Mouse (Mus musculus) adrenal gland, adult 2 months (tissue): ENCODE results near the gene A1cf. TPM values are rescaled to one million over a fixed set of nuclear protein-coding genes. Genes with fewer than 3 reads are reported as not detected.

Experiments used
- DNase-seq: peaks from one replicate; pipeline ENCODE4 v3.0.0; 2021
- polyA plus RNA-seq: library from polyadenylated mRNA; depleted of rRNA; stranded (reverse); fragments of >200 nt; gene quantifications from 2 replicates; pipeline ENCODE4 v1.2.3, GENCODE M21; 2012; rRNA removed
- total RNA-seq, 2 experiments: library from RNA; stranded (reverse); gene quantifications; 2 replicates each; pipeline ENCODE4 v1.2.3; 2021

The A1cf gene
- total and polyA plus RNA-seq, 3 experiments: 0.03 to 0.26 TPM; not detected in 1

GRCm38 (mm10) chr19:31953799-31954198, 85.2 kb downstream of the A1cf start:
- DNase-seq: no peak

DNA sequence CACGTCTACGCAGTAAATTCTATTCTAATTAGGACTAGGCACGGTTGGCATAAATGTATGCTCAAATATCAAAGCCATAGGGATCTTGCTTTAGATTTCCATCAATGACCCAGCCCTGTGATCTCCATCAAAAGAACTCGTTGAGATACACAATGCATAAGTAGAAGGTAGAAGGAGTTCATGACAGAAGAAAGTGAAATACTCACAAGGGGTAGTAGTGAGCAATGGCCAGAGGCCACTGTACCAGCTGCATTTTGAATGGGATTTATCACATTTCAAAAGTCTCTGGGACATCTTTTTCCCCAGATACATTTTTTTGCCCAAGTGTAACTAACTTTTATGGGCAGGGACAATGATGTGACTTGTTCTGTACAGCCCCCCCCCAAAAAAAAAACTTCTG, 85.7 kb downstream of the A1cf start:
- DNase-seq: no peak

DNA sequence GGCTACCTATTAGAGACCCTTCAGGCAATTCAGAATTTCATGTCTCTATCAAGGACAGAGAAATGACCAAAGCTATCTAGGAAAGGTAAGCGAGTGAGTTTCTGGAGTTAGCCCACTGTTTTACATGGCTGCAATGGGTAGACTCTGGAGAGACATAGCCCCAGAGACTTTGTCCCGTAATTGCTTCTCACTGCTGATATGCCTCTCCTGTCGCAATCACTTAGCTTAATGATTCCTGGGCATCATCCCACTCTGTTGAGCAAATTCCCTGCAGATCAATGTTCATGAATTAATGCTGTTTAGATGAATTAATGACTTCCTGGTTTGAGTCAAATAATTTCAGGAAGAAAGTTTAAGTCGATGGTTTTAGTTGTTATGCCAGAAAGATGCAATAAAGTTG, 86.1 kb downstream of the A1cf start:
- no peak for DNase-seq

- no peak for DNase-seq
These were observed 87.8 kb downstream of the A1cf start for GRCm38 (mm10) chr19:31956359-31956758.

GRCm38 (mm10) chr19:31960434-31960833, 91.9 kb downstream of the A1cf start:
- no peak for DNase-seq

DNA sequence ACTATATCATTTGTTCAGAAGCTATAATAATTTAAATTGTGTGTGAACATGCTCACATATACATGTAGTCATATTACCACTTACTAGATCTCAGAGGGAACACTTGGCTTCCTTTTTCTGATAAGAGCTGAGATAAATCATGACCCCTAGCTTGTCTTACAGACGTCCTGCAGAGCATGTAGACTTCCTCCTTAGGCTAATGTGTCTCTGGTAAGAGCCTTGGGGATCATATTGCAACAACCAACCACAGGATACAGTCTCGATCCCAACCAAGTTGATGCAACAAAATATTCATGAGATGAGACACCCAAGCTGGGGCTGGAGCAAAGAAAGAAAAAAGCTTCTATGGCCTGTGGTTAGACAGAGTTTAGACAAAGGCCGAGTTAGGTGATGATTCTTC, 94.6 kb downstream of the A1cf start:
- no peak for DNase-seq

DNA sequence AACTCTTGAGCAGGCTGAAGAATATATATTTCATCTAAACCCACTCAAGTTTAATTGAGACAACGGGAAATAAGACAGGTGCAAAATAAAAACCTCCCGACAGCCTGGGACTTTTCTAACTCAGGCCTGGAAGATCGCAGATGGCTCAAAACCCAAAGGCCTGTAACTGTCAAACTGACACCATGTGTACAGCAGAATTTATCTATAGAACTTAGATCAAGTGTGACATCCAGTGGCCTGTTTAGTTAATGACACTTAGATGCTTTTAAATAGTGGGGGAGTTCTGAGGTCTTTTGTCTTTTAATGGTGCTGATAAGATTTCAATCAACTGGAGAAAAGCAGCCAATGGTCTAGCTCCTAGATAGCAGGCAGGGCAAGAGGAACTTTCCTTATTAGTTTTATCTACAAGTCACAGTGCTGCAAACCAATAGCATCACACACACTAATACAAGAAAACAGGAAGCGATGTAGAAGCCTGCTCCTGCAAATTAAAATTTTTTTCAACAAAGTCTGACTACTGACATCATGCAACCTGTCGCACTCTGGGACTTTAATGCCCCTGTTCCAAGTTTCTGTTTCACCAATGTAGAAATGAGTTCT, 99.5 kb downstream of the A1cf start:
- no peak for DNase-seq

DNA sequence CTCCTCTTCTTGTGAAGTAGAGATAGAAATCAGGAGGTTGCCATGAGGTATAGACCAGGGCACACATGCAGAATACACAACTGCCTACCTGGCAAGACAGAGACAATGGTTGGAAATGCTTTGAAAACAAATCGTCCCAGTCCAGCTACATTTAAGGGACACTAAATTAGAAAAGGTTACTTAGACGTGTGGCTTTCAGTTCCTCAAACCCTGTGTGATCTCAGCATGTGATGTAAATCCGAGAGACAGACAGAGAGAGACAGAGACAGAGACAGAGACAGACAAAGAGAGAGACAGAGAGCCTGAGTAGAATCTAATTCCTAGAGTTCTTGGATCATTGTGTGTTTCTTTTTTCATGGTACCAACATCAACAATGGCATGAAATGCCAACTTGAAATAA, 102.8 kb downstream of the A1cf start:
- no peak for DNase-seq

GRCm38 (mm10) chr19:31971998-31972397, 103.4 kb downstream of the A1cf start:
- DNase-seq: peak; percentile 76

- no peak for DNase-seq
These were observed 107.3 kb downstream of the A1cf start for GRCm38 (mm10) chr19:31975882-31976281.

DNA sequence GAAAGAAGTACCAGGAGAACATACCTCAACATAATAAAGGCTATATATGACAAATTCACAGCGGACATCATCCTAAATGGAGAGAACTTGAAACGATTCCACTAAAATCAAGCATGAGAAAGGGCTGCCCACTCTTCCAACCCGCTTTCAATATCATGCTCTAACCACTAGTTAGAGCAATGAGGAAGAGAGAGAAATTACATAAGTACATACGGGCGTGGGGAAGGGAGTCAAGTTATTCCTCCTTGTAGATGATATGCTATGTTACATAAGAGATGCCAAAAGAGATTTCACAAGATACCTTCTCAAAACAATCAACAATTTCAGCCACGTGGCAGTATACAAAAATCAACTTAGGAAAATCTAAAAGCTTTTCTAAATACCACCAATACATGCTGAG, 122.5 kb downstream of the A1cf start:
- DNase-seq: no peak

GRCm38 (mm10) chr19:31996916-31997315, 128.4 kb downstream of the A1cf start:
- DNase-seq: no peak

Other genes with a start within 250 kb of the A1cf start
- gene Prkg1, start 103.7 kb upstream of the A1cf start, total RNA-seq: 1 to 10 TPM; 7.0 to 7.2 TPM
- 0.95 and 1.0 TPM in 2 replicates for gene Prkg1, start 103.7 kb upstream of the A1cf start, polyA plus RNA-seq
- gene Asah2, start 239.4 kb downstream of the A1cf start, total RNA-seq: 10 to 100 TPM; 20.5 to 25.7 TPM
- gene Asah2, start 239.4 kb downstream of the A1cf start, polyA plus RNA-seq: 12.1 and 13.0 TPM in 2 replicates